Mouse (Mus musculus) cerebellum, postnatal 10 days (tissue): ENCODE data around the gene Fbxl4.

Source experiments
- DNase-seq, 2 experiments: peaks; one replicate each; pipeline ENCODE4 v3.0.0; 2021; ENCODE audit warnings: mixed read lengths in 2 of 2

Fbxl4 gene

GRCm38 (mm10) chr4:22477711-22478230, 120.4 kb downstream of the Fbxl4 start:
- DNase-seq = peak; percentile 55 to 56

GRCm38 (mm10) chr4:22478488-22479367, 121.4 kb downstream of the Fbxl4 start:
- peak; percentile 37 to 45 for DNase-seq

- DNase-seq = peak; percentile 36 to 40
Measured at GRCm38 (mm10) chr4:22479368-22480090, 122.2 kb downstream of the Fbxl4 start.

- DNase-seq = peak; percentile 43 to 55
Measured at GRCm38 (mm10) chr4:22480091-22480857, 122.9 kb downstream of the Fbxl4 start.

GRCm38 (mm10) chr4:22480858-22481205, 123.5 kb downstream of the Fbxl4 start:
- DNase-seq = no peak

- DNase-seq = no peak
Measured at GRCm38 (mm10) chr4:22482118-22482517, 124.8 kb downstream of the Fbxl4 start.

GRCm38 (mm10) chr4:22482756-22483280, 125.5 kb downstream of the Fbxl4 start:
- DNase-seq = peak; percentile 61 to 67

GRCm38 (mm10) chr4:22483548-22483947, 126.2 kb downstream of the Fbxl4 start:
- DNase-seq = no peak
